In genomic region chr5:137788171-137788570, GRCm38 (mm10) we compare ENCODE assay signal across 8 mouse cellular contexts. TPM values are rescaled to one million over a fixed set of nuclear protein-coding genes. Genes with fewer than 3 reads are reported as not detected.
DNase-seq lines count a peak whose midpoint lies in the region; ATAC-seq and TF ChIP-seq lines count a peak whose summit lies in the region.

No protein-coding gene starts in this region.

- no peak overlapping the region for H3K27ac ChIP-seq in lung, postnatal 0 days (ENCODE audit: low read length)
- no peak overlapping the region for H3K27ac ChIP-seq in forebrain, embryonic 15.5 days (replicated peaks)
- H3K27ac ChIP-seq in limb, embryonic 12.5 days, result no peak overlapping the region

- 70% methylated on average over 24 of the region's 24 CpGs for WGBS in lung, postnatal 0 days
- 76% methylated on average over 24 of the region's 24 CpGs for WGBS in forebrain, embryonic 15.5 days
- WGBS in limb, embryonic 12.5 days, result 72% methylated on average over 24 of the region's 24 CpGs

- H3K4me1 ChIP-seq in lung, postnatal 0 days (ENCODE audit: insufficient read depth, low read depth, low read length), result peaks cover 25% of the 10 kb centered on the region
- peaks cover 27% of the 10 kb centered on the region for H3K4me1 ChIP-seq in forebrain, embryonic 15.5 days
- peaks cover 25% of the 10 kb centered on the region for H3K4me1 ChIP-seq in limb, embryonic 12.5 days (replicated peaks)

- DNase-seq in cerebellum, adult 11-12 months, result peak; percentile 81
- no peak for DNase-seq in lung, postnatal 0 days (ENCODE audit: low spot score)
- no peak for DNase-seq in lung, postnatal 25 days (ENCODE audit: low spot score)
- DNase-seq in right cerebral cortex, postnatal 4 days, result peak; percentile 32
- no peak for DNase-seq in ovary, postnatal 36 days (ENCODE audit: low spot score)

- no peak for TF ChIP-seq CTCF in lung, postnatal 0 days (IDR thresholded peaks at IDR 0.05)

- ATAC-seq in cerebellum, adult (ENCODE audit: insufficient number of reproducible peaks, low FRiP score, low TSS enrichment), result no peak
- ATAC-seq in lung, postnatal 0 days, result no peak
- ATAC-seq in forebrain, embryonic 15.5 days (replicated peaks), result no peak
- no peak for ATAC-seq in limb, embryonic 12.5 days (ENCODE audit: insufficient number of reproducible peaks, insufficient read depth, low FRiP score, low TSS enrichment, low read depth)

- H3K36me3 ChIP-seq in lung, postnatal 0 days (ENCODE audit: insufficient read depth, low read length), result no peaks in the 10 kb centered on the region; the same call in 1 of the 2 replicates
- peaks cover 11% of the 10 kb centered on the region for H3K36me3 ChIP-seq in forebrain, embryonic 15.5 days
- H3K36me3 ChIP-seq in limb, embryonic 12.5 days, result peaks cover 19% of the 10 kb centered on the region

- H3K4me2 ChIP-seq in lung, postnatal 0 days (replicated peaks; ENCODE audit: low read depth, low read length), result peak overlapping the region; percentile 85
- H3K4me2 ChIP-seq in forebrain, embryonic 15.5 days (replicated peaks), result peak overlapping the region; percentile 95
- H3K4me2 ChIP-seq in limb, embryonic 12.5 days, result peak overlapping the region; percentile 88

- peak overlapping the region; percentile 51; the same call in 1 of the 2 replicates for H3K4me3 ChIP-seq in lung, postnatal 0 days (ENCODE audit: low read depth, low read length)
- peak overlapping the region; percentile 86 for H3K4me3 ChIP-seq in forebrain, embryonic 15.5 days
- H3K4me3 ChIP-seq in limb, embryonic 12.5 days (replicated peaks), result peak overlapping the region; percentile 88

- no peaks in the 10 kb centered on the region for H3K9me3 ChIP-seq in lung, postnatal 0 days (ENCODE audit: low read length)
- no peaks in the 10 kb centered on the region for H3K9me3 ChIP-seq in forebrain, embryonic 15.5 days
- no peaks in the 10 kb centered on the region for H3K9me3 ChIP-seq in limb, embryonic 12.5 days

- H3K27me3 ChIP-seq in lung, postnatal 0 days (replicated peaks; ENCODE audit: insufficient read depth, low read length), result no peaks in the 10 kb centered on the region
- H3K27me3 ChIP-seq in forebrain, embryonic 15.5 days, result no peaks in the 10 kb centered on the region
- no peaks in the 10 kb centered on the region for H3K27me3 ChIP-seq in limb, embryonic 12.5 days

- no peak overlapping the region for H3K9ac ChIP-seq in lung, postnatal 0 days (replicated peaks; ENCODE audit: low read depth)
- no peak overlapping the region for H3K9ac ChIP-seq in forebrain, embryonic 15.5 days (replicated peaks)
- no peak overlapping the region for H3K9ac ChIP-seq in limb, embryonic 12.5 days (replicated peaks)

- TF ChIP-seq EP300 in lung, postnatal 0 days (IDR thresholded peaks at IDR 0.05), result no peak

RNA-seq across cellular contexts. Expression of gene Zcwpw1, which starts 0.6 kb away (rescaled TPM):
- polyA plus RNA-seq in lung, postnatal 0 days (2015; fragmentation: Nextera tagmentation; extraction: Ambion mirVana), result 2.4 and 4.3 TPM in 2 replicates
- 10.4 and 11.3 TPM in 2 replicates for polyA plus RNA-seq in forebrain, embryonic 15.5 days (2015; fragmentation: Nextera tagmentation; extraction: Ambion mirVana)
- polyA plus RNA-seq in limb, embryonic 12.5 days (2016; fragmentation: Nextera tagmentation; extraction: Ambion mirVana), result 28.9 and 29.9 TPM in 2 replicates

RNA-seq across cellular contexts. Expression of gene Mepce, which starts 0.7 kb away (rescaled TPM):
- polyA plus RNA-seq in lung, postnatal 0 days (2015; fragmentation: Nextera tagmentation; extraction: Ambion mirVana), result 12.2 and 13.7 TPM in 2 replicates
- 12.3 and 12.6 TPM in 2 replicates for polyA plus RNA-seq in forebrain, embryonic 15.5 days (2015; fragmentation: Nextera tagmentation; extraction: Ambion mirVana)
- polyA plus RNA-seq in limb, embryonic 12.5 days (2016; fragmentation: Nextera tagmentation; extraction: Ambion mirVana), result 12.5 and 14.2 TPM in 2 replicates

RNA-seq across cellular contexts. Expression of gene Ppp1r35, which starts 9.5 kb away (rescaled TPM):
- 28.8 and 29.8 TPM in 2 replicates for polyA plus RNA-seq in lung, postnatal 0 days (2015; fragmentation: Nextera tagmentation; extraction: Ambion mirVana)
- polyA plus RNA-seq in forebrain, embryonic 15.5 days (2015; fragmentation: Nextera tagmentation; extraction: Ambion mirVana), result 36.9 and 42.4 TPM in 2 replicates
- 47.6 and 52.1 TPM in 2 replicates for polyA plus RNA-seq in limb, embryonic 12.5 days (2016; fragmentation: Nextera tagmentation; extraction: Ambion mirVana)

RNA-seq across cellular contexts. Expression of gene Tsc22d4, which starts 42.6 kb away (rescaled TPM):
- 119 and 129 TPM in 2 replicates for polyA plus RNA-seq in lung, postnatal 0 days (2015; fragmentation: Nextera tagmentation; extraction: Ambion mirVana)
- 75.6 and 76.1 TPM in 2 replicates for polyA plus RNA-seq in forebrain, embryonic 15.5 days (2015; fragmentation: Nextera tagmentation; extraction: Ambion mirVana)
- 127 and 128 TPM in 2 replicates for polyA plus RNA-seq in limb, embryonic 12.5 days (2016; fragmentation: Nextera tagmentation; extraction: Ambion mirVana)

RNA-seq across cellular contexts. Expression of gene Nyap1, which starts 46.8 kb away (rescaled TPM):
- polyA plus RNA-seq in lung, postnatal 0 days (2015; fragmentation: Nextera tagmentation; extraction: Ambion mirVana), result 0.51 and 0.65 TPM in 2 replicates
- polyA plus RNA-seq in forebrain, embryonic 15.5 days (2015; fragmentation: Nextera tagmentation; extraction: Ambion mirVana), result 43.6 and 45.6 TPM in 2 replicates
- polyA plus RNA-seq in limb, embryonic 12.5 days (2016; fragmentation: Nextera tagmentation; extraction: Ambion mirVana), result 3.8 and 4.5 TPM in 2 replicates

Comparison
In these comparisons a context has a peak if more than half of its experiments do, and no peak if none do; other contexts are left out.
1. DNase-seq: peak in cerebellum, adult 11-12 months (single experiment) and right cerebral cortex, postnatal 4 days (single experiment); none in lung, postnatal 0 days (single experiment), lung, postnatal 25 days (single experiment) and ovary, postnatal 36 days (single experiment).
2. Peak in every context shown above with its lines, with median percentiles within 50 percentile points of each other: H3K4me2 ChIP-seq and H3K4me3 ChIP-seq.